Mouse (Mus musculus): ENCODE measurements at regions not wholly inside any gene's neighbourhood (a gene's known extent, or its start where the extent isn't known, plus 50 kb on each side); places are given as distances from the start of the nearest gene placed in this dataset.

DNA sequence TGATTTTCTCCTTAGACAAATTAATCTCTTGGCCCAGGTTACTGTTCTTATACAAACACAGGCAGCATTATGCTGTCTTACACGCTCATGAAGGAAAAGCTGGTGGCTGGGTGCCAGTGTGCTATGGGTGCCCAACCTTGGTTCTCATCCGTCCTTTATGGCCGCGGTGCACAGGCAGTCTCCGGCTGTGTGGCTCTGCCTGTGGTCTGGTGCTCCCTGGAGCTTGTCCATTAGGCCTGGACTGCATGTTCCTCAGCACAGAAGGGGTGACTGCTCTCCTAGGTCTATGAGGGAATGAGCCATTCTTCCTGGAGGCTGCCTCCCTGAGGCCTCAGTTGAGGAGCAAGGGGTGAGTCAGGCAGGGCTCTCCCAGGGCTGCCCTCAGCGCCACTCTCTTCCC lies 111.7 kb upstream of the Klf14 start:
- Histone ChIP-seq H3K4me2 (ENCODE audit: low read length) (no peak overlapping the region), H3K9me3 (replicated peaks; ENCODE audit: control insufficient read depth, low read length, poor library complexity, severe bottlenecking) (no peaks in the 10 kb centered on the region), H3K4me3 (ENCODE audit: low read depth, low read length) (no peak overlapping the region), H3K36me3 (ENCODE audit: control insufficient read depth, insufficient read depth, low read length) (no peaks in the 10 kb centered on the region), H3K27me3 (ENCODE audit: control insufficient read depth, insufficient read depth, low read depth, low read length) (no peaks in the 10 kb centered on the region), H3K4me1 (ENCODE audit: control insufficient read depth, insufficient read depth, low read length) (peaks cover 2% of the 10 kb centered on the region; the same call in 1 of the 2 replicates), H3K27ac (ENCODE audit: low read length) (no peak overlapping the region), H3K9ac (ENCODE audit: low read depth, low read length) (no peak overlapping the region)
- 78% methylated on average over 6 of the region's 6 CpGs for WGBS
- no peak for ATAC-seq

- H3K9me3 ChIP-seq (replicated peaks; ENCODE audit: control insufficient read depth, low read length, poor library complexity, severe bottlenecking) = no peaks in the 10 kb centered on the region
- no peak for ATAC-seq
- no peak overlapping the region for H3K4me3 ChIP-seq (ENCODE audit: low read depth, low read length)
- no peak overlapping the region for H3K9ac ChIP-seq (ENCODE audit: low read depth, low read length)
- no peak overlapping the region for H3K4me2 ChIP-seq (ENCODE audit: low read length)
- H3K27ac ChIP-seq (ENCODE audit: low read length) = no peak overlapping the region
- no peaks in the 10 kb centered on the region for H3K36me3 ChIP-seq (ENCODE audit: control insufficient read depth, insufficient read depth, low read length)
- H3K4me1 ChIP-seq (ENCODE audit: control insufficient read depth, insufficient read depth, low read length) = peaks cover 5% of the 10 kb centered on the region; the same call in 1 of the 2 replicates
- WGBS = 77% methylated on average over 9 of the region's 9 CpGs
- no peaks in the 10 kb centered on the region for H3K27me3 ChIP-seq (ENCODE audit: control insufficient read depth, insufficient read depth, low read depth, low read length)
These were observed 112.1 kb upstream of the Klf14 start for GRCm38 (mm10) chr6:31070966-31071365.

GRCm38 (mm10) chr6:31072072-31072471 lies 113.2 kb upstream of the Klf14 start:
- ATAC-seq = no peak
- Histone ChIP-seq H3K4me2 (ENCODE audit: low read length) (no peak overlapping the region), H3K9ac (ENCODE audit: low read depth, low read length) (no peak overlapping the region), H3K4me3 (ENCODE audit: low read depth, low read length) (no peak overlapping the region), H3K27me3 (ENCODE audit: control insufficient read depth, insufficient read depth, low read depth, low read length) (no peaks in the 10 kb centered on the region), H3K4me1 (ENCODE audit: control insufficient read depth, insufficient read depth, low read length) (peaks cover 8% of the 10 kb centered on the region; the same call in 1 of the 2 replicates), H3K27ac (ENCODE audit: low read length) (no peak overlapping the region), H3K36me3 (ENCODE audit: control insufficient read depth, insufficient read depth, low read length) (no peaks in the 10 kb centered on the region), H3K9me3 (replicated peaks; ENCODE audit: control insufficient read depth, low read length, poor library complexity, severe bottlenecking) (no peaks in the 10 kb centered on the region)
- WGBS = 91% methylated on average over 7 of the region's 7 CpGs

GRCm38 (mm10) chr6:31072559-31072958 lies 113.7 kb upstream of the Klf14 start:
- Histone ChIP-seq H3K4me1 (ENCODE audit: control insufficient read depth, insufficient read depth, low read length) (peaks cover 8% of the 10 kb centered on the region; the same call in 1 of the 2 replicates), H3K9me3 (replicated peaks; ENCODE audit: control insufficient read depth, low read length, poor library complexity, severe bottlenecking) (no peaks in the 10 kb centered on the region), H3K4me2 (ENCODE audit: low read length) (no peak overlapping the region), H3K36me3 (ENCODE audit: control insufficient read depth, insufficient read depth, low read length) (no peaks in the 10 kb centered on the region), H3K27me3 (ENCODE audit: control insufficient read depth, insufficient read depth, low read depth, low read length) (no peaks in the 10 kb centered on the region), H3K9ac (ENCODE audit: low read depth, low read length) (no peak overlapping the region), H3K27ac (ENCODE audit: low read length) (no peak overlapping the region), H3K4me3 (ENCODE audit: low read depth, low read length) (no peak overlapping the region)
- ATAC-seq = no peak
- 37% methylated on average over 5 of the region's 5 CpGs for WGBS

DNA sequence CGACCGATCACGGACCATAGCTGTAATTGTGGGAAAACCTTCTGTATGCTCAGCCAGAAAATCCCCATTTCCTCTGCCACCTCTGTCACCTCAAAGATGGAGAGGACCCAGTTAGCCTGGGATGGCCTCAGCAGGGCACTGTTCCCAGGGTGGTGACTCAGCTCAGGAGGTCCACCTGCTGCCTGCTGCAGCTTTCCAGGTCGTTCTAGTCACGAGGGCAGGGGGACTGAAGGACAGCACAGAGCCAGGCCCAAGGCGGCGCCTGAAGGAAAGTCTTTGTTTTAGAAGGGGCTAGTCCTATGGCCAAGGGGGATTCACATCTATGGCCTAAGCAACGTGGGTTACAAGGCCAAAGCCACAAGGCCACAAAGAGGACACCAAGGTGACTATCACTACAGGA lies 114.5 kb upstream of the Klf14 start:
- Histone ChIP-seq H3K4me2 (ENCODE audit: low read length) (no peak overlapping the region), H3K9ac (ENCODE audit: low read depth, low read length) (no peak overlapping the region), H3K4me3 (ENCODE audit: low read depth, low read length) (no peak overlapping the region), H3K27me3 (ENCODE audit: control insufficient read depth, insufficient read depth, low read depth, low read length) (no peaks in the 10 kb centered on the region), H3K27ac (ENCODE audit: low read length) (no peak overlapping the region), H3K4me1 (ENCODE audit: control insufficient read depth, insufficient read depth, low read length) (peaks cover 8% of the 10 kb centered on the region; the same call in 1 of the 2 replicates), H3K36me3 (ENCODE audit: control insufficient read depth, insufficient read depth, low read length) (no peaks in the 10 kb centered on the region), H3K9me3 (replicated peaks; ENCODE audit: control insufficient read depth, low read length, poor library complexity, severe bottlenecking) (no peaks in the 10 kb centered on the region)
- ATAC-seq = no peak
- 86% methylated on average over 8 of the region's 8 CpGs for WGBS

DNA sequence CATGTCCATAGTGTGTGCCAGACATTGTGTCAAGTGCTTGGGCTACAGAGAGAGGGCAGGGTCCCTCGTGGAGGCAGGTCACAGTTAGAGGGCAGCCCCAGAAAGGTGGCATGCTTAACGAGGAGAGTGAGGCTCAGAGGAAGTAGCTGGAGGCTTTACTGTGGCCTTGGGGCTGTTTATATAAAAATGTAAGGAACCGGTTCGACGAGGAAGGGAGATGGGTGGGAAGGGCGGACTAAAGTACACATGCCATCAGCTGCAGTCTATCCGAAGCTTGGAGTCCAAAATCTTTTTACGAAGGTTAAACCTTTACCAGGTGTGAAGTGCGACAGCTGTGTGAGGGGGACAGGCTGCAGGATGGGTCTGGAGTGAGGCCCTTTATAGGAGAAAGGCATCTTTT lies 115.5 kb upstream of the Klf14 start:
- peaks cover 8% of the 10 kb centered on the region; the same call in 1 of the 2 replicates for H3K4me1 ChIP-seq (ENCODE audit: control insufficient read depth, insufficient read depth, low read length)
- no peak overlapping the region for H3K4me2 ChIP-seq (ENCODE audit: low read length)
- no peak overlapping the region for H3K4me3 ChIP-seq (ENCODE audit: low read depth, low read length)
- 73% methylated on average over 9 of the region's 9 CpGs for WGBS
- H3K27ac ChIP-seq (ENCODE audit: low read length) = no peak overlapping the region
- no peaks in the 10 kb centered on the region for H3K36me3 ChIP-seq (ENCODE audit: control insufficient read depth, insufficient read depth, low read length)
- H3K9ac ChIP-seq (ENCODE audit: low read depth, low read length) = no peak overlapping the region
- no peak for ATAC-seq
- no peaks in the 10 kb centered on the region for H3K9me3 ChIP-seq (replicated peaks; ENCODE audit: control insufficient read depth, low read length, poor library complexity, severe bottlenecking)
- H3K27me3 ChIP-seq (ENCODE audit: control insufficient read depth, insufficient read depth, low read depth, low read length) = no peaks in the 10 kb centered on the region

- 33% methylated on average over 2 of the region's 2 CpGs for WGBS
- no peaks in the 10 kb centered on the region for H3K9me3 ChIP-seq (replicated peaks; ENCODE audit: control insufficient read depth, low read length, poor library complexity, severe bottlenecking)
- no peaks in the 10 kb centered on the region for H3K27me3 ChIP-seq (ENCODE audit: control insufficient read depth, insufficient read depth, low read depth, low read length)
- no peak for ATAC-seq
- no peak overlapping the region for H3K9ac ChIP-seq (ENCODE audit: low read depth, low read length)
- H3K4me3 ChIP-seq (ENCODE audit: low read depth, low read length) = no peak overlapping the region
- H3K27ac ChIP-seq (ENCODE audit: low read length) = no peak overlapping the region
- H3K36me3 ChIP-seq (ENCODE audit: control insufficient read depth, insufficient read depth, low read length) = no peaks in the 10 kb centered on the region
- peaks cover 8% of the 10 kb centered on the region; the same call in 1 of the 2 replicates for H3K4me1 ChIP-seq (ENCODE audit: control insufficient read depth, insufficient read depth, low read length)
- no peak overlapping the region for H3K4me2 ChIP-seq (ENCODE audit: low read length)
These were observed 116.3 kb upstream of the Klf14 start for GRCm38 (mm10) chr6:31075209-31075571.

- 17% methylated on average over 13 of the region's 13 CpGs for whole genome bisulfite sequencing
- peak; percentile 87 for ATAC-seq
- no peaks in the 10 kb centered on the region for H3K36me3 ChIP-seq (ENCODE audit: control insufficient read depth, insufficient read depth, low read length)
These were observed 116.9 kb upstream of the Klf14 start for GRCm38 (mm10) chr6:31075572-31076477.

DNA sequence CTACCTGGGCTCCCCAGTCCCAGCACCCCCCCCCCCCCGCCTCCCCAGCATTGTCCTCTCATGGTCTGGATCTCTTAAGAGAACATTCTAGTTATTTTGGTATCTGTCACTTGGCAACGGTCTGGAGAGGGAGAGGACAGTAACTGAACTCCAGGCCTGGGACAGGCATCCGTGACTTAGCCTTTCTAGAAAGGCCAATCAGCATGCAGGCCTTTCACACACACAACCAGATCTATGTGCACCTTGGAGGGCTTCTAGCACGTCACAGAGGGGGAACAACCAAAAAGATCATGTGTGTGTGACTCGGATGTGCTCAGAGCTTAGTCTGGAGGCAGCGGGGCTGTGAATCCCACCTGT lies 117.6 kb upstream of the Klf14 start:
- ATAC-seq = no peak
- H3K27ac ChIP-seq (ENCODE audit: low read length) = no peak overlapping the region
- 73% methylated on average over 6 of the region's 6 CpGs for whole genome bisulfite sequencing
- H3K9me3 ChIP-seq (replicated peaks; ENCODE audit: control insufficient read depth, low read length, poor library complexity, severe bottlenecking) = no peaks in the 10 kb centered on the region
- H3K27me3 ChIP-seq (ENCODE audit: control insufficient read depth, insufficient read depth, low read depth, low read length) = no peaks in the 10 kb centered on the region
- no peak overlapping the region for H3K9ac ChIP-seq (ENCODE audit: low read depth, low read length)
- H3K4me1 ChIP-seq (ENCODE audit: control insufficient read depth, insufficient read depth, low read length) = peaks cover 8% of the 10 kb centered on the region; the same call in 1 of the 2 replicates
- H3K36me3 ChIP-seq (ENCODE audit: control insufficient read depth, insufficient read depth, low read length) = no peaks in the 10 kb centered on the region
- H3K4me3 ChIP-seq (ENCODE audit: low read depth, low read length) = no peak overlapping the region
- H3K4me2 ChIP-seq (ENCODE audit: low read length) = no peak overlapping the region

More at GRCm38 (mm10) chr6:31075572-31076477, 116.9 kb upstream of the Klf14 start:
- H3K9me3 ChIP-seq (replicated peaks; ENCODE audit: control insufficient read depth, low read length, poor library complexity, severe bottlenecking) = no peaks in the 10 kb centered on the region
- H3K4me2 ChIP-seq (ENCODE audit: low read length) = no peak overlapping the region
- H3K27ac ChIP-seq (ENCODE audit: low read length) = no peak overlapping the region
- no peak overlapping the region for H3K9ac ChIP-seq (ENCODE audit: low read depth, low read length)
- no peak overlapping the region for H3K4me3 ChIP-seq (ENCODE audit: low read depth, low read length)
- no peaks in the 10 kb centered on the region for H3K27me3 ChIP-seq (ENCODE audit: control insufficient read depth, insufficient read depth, low read depth, low read length)
- H3K4me1 ChIP-seq (ENCODE audit: control insufficient read depth, insufficient read depth, low read length) = peaks cover 8% of the 10 kb centered on the region; the same call in 1 of the 2 replicates

Measured in midbrain, embryonic 16.5 days (tissue).